Mouse (Mus musculus) neural tube, embryonic 15.5 days (tissue): Measurements from ENCODE around the gene Pop7. TPM values are rescaled to one million over a fixed set of nuclear protein-coding genes. Genes with fewer than 3 reads are reported as not detected.
A peak's percentile ranks its signal among the peaks of the same experiment; 100 is the strongest.

Experiments
- ATAC-seq: fragments of 200-750 bp; cut with Nextera tagmentation; 2 replicates; pipeline ENCODE4 v1.8.0; 2017; ENCODE audit warnings: mild to moderate bottlenecking, moderate TSS enrichment, moderate library complexity; ENCODE audit not compliant: low FRiP score
- H3K27ac ChIP-seq: fragments of 300-500 bp; sonication (generic); replicated peaks from 2 replicates; pipeline ENCODE4 v1.5.1; 2015; ENCODE audit warnings: mild to moderate bottlenecking, inconsistent platforms
- H3K27me3 ChIP-seq: fragments of 300-500 bp; sonication (generic); replicated peaks from 2 replicates; pipeline ENCODE4 v1.6.1; 2015; ENCODE audit warnings: inconsistent platforms
- H3K36me3 ChIP-seq: fragments of 300-500 bp; sonication (generic); 2 replicates; pipeline ENCODE4 v1.6.1; 2015; ENCODE audit warnings: inconsistent platforms
- H3K4me1 ChIP-seq: fragments of 300-500 bp; sonication (generic); 2 replicates; pipeline ENCODE4 v1.6.1; 2015; ENCODE audit warnings: inconsistent platforms
- H3K4me2 ChIP-seq: fragments of 300-500 bp; sonication (generic); 2 replicates; pipeline ENCODE4 v1.6.1; 2015; ENCODE audit warnings: inconsistent platforms, mild to moderate bottlenecking, moderate library complexity
- H3K4me3 ChIP-seq: fragments of 300-500 bp; sonication (generic); replicated peaks from 2 replicates; pipeline ENCODE4 v1.5.1; 2015; ENCODE audit warnings: mild to moderate bottlenecking, inconsistent platforms
- H3K9ac ChIP-seq: fragments of 300-500 bp; sonication (generic); replicated peaks from 2 replicates; pipeline ENCODE4 v1.6.1; 2015; ENCODE audit warnings: mild to moderate bottlenecking, inconsistent platforms
- H3K9me3 ChIP-seq: fragments of 300-500 bp; sonication (generic); replicated peaks from 2 replicates; pipeline ENCODE4 v1.6.1; 2016; ENCODE audit warnings: inconsistent platforms
- WGBS: fragments of 180-500 bp; shearing (Covaris S2); methylation state at CpG from one replicate; pipeline ENCODE4 v1.1.7; 2015; ENCODE audit warnings: mixed read lengths; 5-methylcytosine and 5-hydroxymethylcytosine counted together
- polyA plus RNA-seq: library from polyadenylated mRNA; unstranded; fragments of >200 nt; fragmentation: Nextera tagmentation; extraction: Ambion mirVana; gene quantifications from 2 replicates; pipeline ENCODE4 v1.2.1, GENCODE M21; 2015

Gene Pop7
- 76.5 and 81.6 TPM in 2 replicates for polyA plus RNA-seq

- Histone ChIP-seq H3K4me2 (peak within 1 kb of the TSS; percentile 84), H3K9ac (peak within 1 kb of the TSS; percentile 64), H3K4me3 (peak within 1 kb of the TSS; percentile 64), H3K27ac (peak within 1 kb of the TSS; percentile 99), H3K27me3 (no peaks in the 10 kb centered on the region), H3K4me1 (peaks cover 19% of the 10 kb centered on the region), H3K9me3 (no peaks in the 10 kb centered on the region), H3K36me3 (no peaks in the 10 kb centered on the region)
- 2% methylated on average over 64 of the region's 64 CpGs for WGBS
- ATAC-seq = peak; percentile 97
Observed at GRCm38 (mm10) chr5:137501709-137502666, at the start of gene Pop7. Pop7 (minus strand) TSS chr5:137502518.

DNA sequence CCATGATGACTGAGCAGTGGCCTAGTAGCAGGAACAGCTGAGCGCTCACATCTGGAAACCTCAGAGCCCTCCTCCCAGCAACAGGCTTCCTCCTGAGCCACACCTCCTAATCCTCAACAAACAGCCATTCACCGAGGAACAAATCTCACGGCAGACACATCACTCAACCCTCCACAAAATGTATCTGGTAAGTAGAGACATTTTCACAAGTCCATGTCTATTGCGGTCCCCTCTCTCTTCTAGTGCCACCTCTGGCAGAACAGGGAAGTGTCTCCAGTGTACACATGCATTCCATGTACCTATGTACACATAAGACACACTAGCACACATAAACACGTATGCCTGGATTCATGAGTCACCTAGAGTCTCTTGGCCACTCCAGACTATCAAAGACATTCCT is 48.8 kb upstream of the Pop7 start:
- 77% methylated on average over 5 of the region's 5 CpGs for WGBS
- no peak overlapping the region for H3K4me2 ChIP-seq
- no peak overlapping the region for H3K27ac ChIP-seq
- no peaks in the 10 kb centered on the region for H3K9me3 ChIP-seq
- ATAC-seq = no peak
- H3K9ac ChIP-seq = no peak overlapping the region
- no peak overlapping the region for H3K4me3 ChIP-seq
- H3K36me3 ChIP-seq = no peaks in the 10 kb centered on the region
- peaks cover 23% of the 10 kb centered on the region for H3K4me1 ChIP-seq
- H3K27me3 ChIP-seq = no peaks in the 10 kb centered on the region

DNA sequence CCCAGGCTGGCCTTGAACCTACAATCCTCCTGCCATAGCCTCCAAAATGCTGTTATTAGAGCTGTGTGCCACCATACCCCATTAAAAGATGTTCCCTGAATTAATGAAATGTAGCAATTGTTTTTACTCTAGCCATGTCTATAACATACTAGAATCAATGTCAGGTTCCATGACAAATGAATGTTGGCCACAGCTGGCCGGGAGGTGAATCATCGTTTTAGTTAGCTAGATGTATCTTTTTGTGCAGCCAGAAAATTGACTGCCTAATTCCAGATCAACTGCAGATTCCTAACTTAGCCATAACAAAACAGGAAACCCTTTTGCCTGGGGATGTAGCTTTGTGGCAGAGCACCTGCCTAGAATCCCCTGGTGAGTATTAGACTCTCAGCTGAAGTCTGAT is 47.5 kb upstream of the Pop7 start:
- Histone ChIP-seq H3K4me1 (peaks cover 18% of the 10 kb centered on the region), H3K9me3 (no peaks in the 10 kb centered on the region), H3K4me3 (no peak overlapping the region), H3K27me3 (no peaks in the 10 kb centered on the region), H3K9ac (no peak overlapping the region), H3K27ac (no peak overlapping the region), H3K4me2 (no peak overlapping the region), H3K36me3 (no peaks in the 10 kb centered on the region)
- WGBS = 87% methylated on average over 2 of the region's 2 CpGs
- ATAC-seq = no peak

- Histone ChIP-seq H3K9ac (no peak overlapping the region), H3K27ac (no peak overlapping the region), H3K4me2 (no peak overlapping the region), H3K4me1 (no peaks in the 10 kb centered on the region), H3K4me3 (no peak overlapping the region), H3K9me3 (no peaks in the 10 kb centered on the region), H3K36me3 (no peaks in the 10 kb centered on the region), H3K27me3 (no peaks in the 10 kb centered on the region)
- WGBS = 80% methylated on average over 4 of the region's 4 CpGs
- no peak for ATAC-seq
Observed at GRCm38 (mm10) chr5:137545596-137545995, 43.3 kb upstream of the Pop7 start.

GRCm38 (mm10) chr5:137544926-137545325 is 42.6 kb upstream of the Pop7 start:
- no peak for ATAC-seq
- H3K36me3 ChIP-seq = no peaks in the 10 kb centered on the region
- H3K27me3 ChIP-seq = no peaks in the 10 kb centered on the region
- no peak overlapping the region for H3K4me3 ChIP-seq
- no peak overlapping the region for H3K27ac ChIP-seq
- no peaks in the 10 kb centered on the region for H3K4me1 ChIP-seq
- WGBS = 62% methylated on average over 6 of the region's 6 CpGs
- H3K9ac ChIP-seq = no peak overlapping the region
- H3K4me2 ChIP-seq = no peak overlapping the region
- no peaks in the 10 kb centered on the region for H3K9me3 ChIP-seq

- Histone ChIP-seq H3K4me3 (no peak overlapping the region), H3K4me2 (no peak overlapping the region), H3K27me3 (no peaks in the 10 kb centered on the region), H3K27ac (no peak overlapping the region), H3K9ac (no peak overlapping the region), H3K36me3 (no peaks in the 10 kb centered on the region), H3K4me1 (peaks cover 6% of the 10 kb centered on the region), H3K9me3 (no peaks in the 10 kb centered on the region)
- 68% methylated on average over 5 of the region's 5 CpGs for WGBS
- ATAC-seq = no peak
Observed at GRCm38 (mm10) chr5:137541768-137542540, 39.6 kb upstream of the Pop7 start.

GRCm38 (mm10) chr5:137540991-137541390 is 38.7 kb upstream of the Pop7 start:
- H3K9me3 ChIP-seq = no peaks in the 10 kb centered on the region
- H3K36me3 ChIP-seq = no peaks in the 10 kb centered on the region
- no peak for ATAC-seq
- H3K9ac ChIP-seq = no peak overlapping the region
- no peak overlapping the region for H3K4me2 ChIP-seq
- no peaks in the 10 kb centered on the region for H3K27me3 ChIP-seq
- 78% methylated on average over 6 of the region's 6 CpGs for WGBS
- peaks cover 6% of the 10 kb centered on the region for H3K4me1 ChIP-seq
- H3K4me3 ChIP-seq = no peak overlapping the region
- no peak overlapping the region for H3K27ac ChIP-seq

DNA sequence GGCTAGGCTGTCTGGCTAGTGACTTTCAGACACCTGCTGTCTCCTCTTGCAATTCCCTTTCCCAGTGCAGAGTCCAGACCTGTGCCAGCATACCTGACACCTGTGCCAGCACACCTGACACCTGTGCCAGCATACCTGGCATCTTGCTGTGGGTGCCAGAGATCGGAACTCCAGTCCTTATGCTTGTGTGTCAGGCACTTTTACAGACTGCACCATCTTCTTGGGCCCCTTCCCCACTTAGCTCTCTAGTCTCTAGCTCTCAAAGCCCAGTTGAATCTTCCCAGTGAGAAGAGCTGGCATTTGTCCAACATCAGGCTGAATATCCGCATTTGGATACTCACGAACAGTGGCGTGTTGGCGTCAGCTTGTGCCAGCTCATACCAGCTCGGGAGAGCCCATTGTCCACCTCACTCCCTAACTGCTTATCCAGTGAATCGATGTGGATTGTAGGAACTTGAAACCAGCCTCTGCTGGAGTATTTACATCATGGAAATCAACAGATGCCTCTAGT is 37.0 kb upstream of the Pop7 start:
- 52% methylated on average over 7 of the region's 7 CpGs for WGBS
- H3K36me3 ChIP-seq = no peaks in the 10 kb centered on the region
- ATAC-seq = no peak
- H3K9me3 ChIP-seq = no peaks in the 10 kb centered on the region
- H3K9ac ChIP-seq = no peak overlapping the region; the same call in 1 of the 2 replicates
- H3K27me3 ChIP-seq = no peaks in the 10 kb centered on the region
- peaks cover 6% of the 10 kb centered on the region for H3K4me1 ChIP-seq
- no peak overlapping the region for H3K27ac ChIP-seq
- H3K4me3 ChIP-seq = no peak overlapping the region
- no peak overlapping the region for H3K4me2 ChIP-seq

DNA sequence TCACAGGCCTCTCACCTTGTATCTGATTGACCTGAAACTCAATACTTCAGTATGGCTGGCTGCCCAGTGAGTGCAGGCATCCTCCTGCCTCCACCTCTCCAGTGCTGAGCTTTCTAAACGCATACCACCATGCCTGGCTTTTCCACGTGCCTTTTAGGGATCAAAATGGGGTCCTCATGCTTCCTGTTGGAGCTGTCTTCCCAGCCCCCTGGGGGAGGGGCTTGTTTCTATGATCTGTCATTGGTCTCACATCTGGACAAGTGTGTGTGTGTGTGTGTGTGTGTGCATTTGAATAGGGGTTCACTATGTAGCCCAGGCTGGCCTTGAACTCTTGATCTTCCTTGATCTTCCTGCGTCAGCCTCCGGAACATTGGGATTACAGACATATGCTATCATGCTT is 35.1 kb upstream of the Pop7 start:
- Histone ChIP-seq H3K4me1 (peaks cover 12% of the 10 kb centered on the region), H3K27ac (no peak overlapping the region), H3K36me3 (no peaks in the 10 kb centered on the region), H3K9ac (no peak overlapping the region), H3K9me3 (no peaks in the 10 kb centered on the region), H3K27me3 (no peaks in the 10 kb centered on the region), H3K4me2 (no peak overlapping the region), H3K4me3 (no peak overlapping the region)
- WGBS = 72% methylated on average over 4 of the region's 4 CpGs
- no peak for ATAC-seq

DNA sequence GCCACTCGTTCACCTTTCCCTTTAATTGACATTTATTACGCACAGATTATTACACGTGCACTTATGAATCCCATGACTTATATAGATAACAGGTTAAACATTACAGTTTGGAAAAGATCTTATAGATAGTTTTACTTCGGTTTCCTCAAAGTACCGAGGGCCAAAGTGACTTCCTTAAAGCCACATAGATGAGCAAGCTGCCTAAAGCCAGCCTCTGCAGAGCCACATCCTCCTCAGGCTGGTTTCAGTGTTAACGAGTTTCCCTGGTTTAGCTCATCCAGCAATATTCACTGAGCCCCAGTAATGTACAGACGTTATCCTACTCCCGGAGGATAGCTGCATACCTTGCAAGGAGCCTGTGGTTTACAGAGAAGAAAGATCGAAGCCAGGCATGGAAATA is 33.0 kb upstream of the Pop7 start:
- Histone ChIP-seq H3K27me3 (no peaks in the 10 kb centered on the region), H3K27ac (no peak overlapping the region), H3K9ac (no peak overlapping the region), H3K4me2 (no peak overlapping the region), H3K36me3 (peaks cover 1% of the 10 kb centered on the region; the same call in 1 of the 2 replicates), H3K9me3 (no peaks in the 10 kb centered on the region), H3K4me1 (peaks cover 16% of the 10 kb centered on the region), H3K4me3 (no peak overlapping the region)
- no peak for ATAC-seq
- WGBS = 84% methylated on average over 9 of the region's 9 CpGs

- H3K36me3 ChIP-seq = peaks cover 5% of the 10 kb centered on the region
- H3K27ac ChIP-seq = no peak overlapping the region
- H3K9me3 ChIP-seq = no peaks in the 10 kb centered on the region
- no peak overlapping the region for H3K9ac ChIP-seq
- no peaks in the 10 kb centered on the region for H3K27me3 ChIP-seq
- no peak overlapping the region for H3K4me3 ChIP-seq
- H3K4me2 ChIP-seq = no peak overlapping the region
- 93% methylated on average over 3 of the region's 3 CpGs for WGBS
- no peak for ATAC-seq
- peaks cover 21% of the 10 kb centered on the region for H3K4me1 ChIP-seq
Observed at GRCm38 (mm10) chr5:137534762-137535161, 32.4 kb upstream of the Pop7 start.
